Mouse (Mus musculus) myocyte (in vitro differentiated cells): ENCODE measurements at regions not wholly inside any gene's neighbourhood (a gene's known extent, or its start where the extent isn't known, plus 50 kb on each side); places are given as distances from the start of the nearest gene placed in this dataset.

Experiments used
- CEBPB ChIP-seq: IDR thresholded peaks from 2 replicates; pipeline ENCODE4 v1.6.1; 2011; ENCODE audit warnings: mild to moderate bottlenecking, moderate library complexity; ENCODE audit not compliant: poor library complexity, insufficient read depth, severe bottlenecking
- E2F4 ChIP-seq: IDR thresholded peaks from one replicate; pipeline ENCODE4 v1.6.1; 2011; ENCODE audit warnings: mild to moderate bottlenecking, control low read depth, moderate library complexity; ENCODE audit not compliant: insufficient read depth
- MAX ChIP-seq: IDR thresholded peaks from one replicate; pipeline ENCODE4 v1.6.1; 2011; ENCODE audit warnings: low read depth, mild to moderate bottlenecking, control low read depth
- MYOD1 ChIP-seq, 3 experiments: IDR thresholded peaks; one replicate each; pipeline ENCODE4 v1.6.1; 2011; ENCODE audit warnings: control low read depth in 2 of 3, low read depth in 2 of 3, mild to moderate bottlenecking in 2 of 3, moderate library complexity in 1 of 3; ENCODE audit not compliant: insufficient read length in 2 of 3, control insufficient read depth in 1 of 3
- MYOG ChIP-seq, 3 experiments: IDR thresholded peaks; one replicate each; pipeline ENCODE4 v1.6.1; 2011; ENCODE audit warnings: control low read depth in 2 of 3, low read depth in 2 of 3, mild to moderate bottlenecking in 2 of 3; ENCODE audit not compliant: insufficient read length in 2 of 3, control insufficient read depth in 1 of 3, insufficient read depth in 1 of 3
- POLR2A ChIP-seq: IDR thresholded peaks from one replicate; pipeline ENCODE4 v1.6.1; 2011; ENCODE audit warnings: low read depth, mild to moderate bottlenecking, control low read depth, moderate library complexity; ENCODE audit not compliant: insufficient read length
- POLR2AphosphoS2 ChIP-seq: IDR thresholded peaks from one replicate; pipeline ENCODE4 v1.6.1; 2011; ENCODE audit warnings: low read depth, control low read depth; ENCODE audit not compliant: insufficient read length
- REST ChIP-seq: IDR thresholded peaks from one replicate; pipeline ENCODE4 v1.6.1; 2011; ENCODE audit warnings: mild to moderate bottlenecking, control low read depth, moderate library complexity; ENCODE audit not compliant: insufficient read depth, insufficient read length
- SRF ChIP-seq: IDR thresholded peaks from one replicate; pipeline ENCODE4 v1.6.1; 2011; ENCODE audit warnings: low read depth; ENCODE audit not compliant: control insufficient read depth, insufficient read length
- TCF12 ChIP-seq: IDR thresholded peaks from one replicate; pipeline ENCODE4 v1.6.1; 2011; ENCODE audit warnings: mild to moderate bottlenecking, control low read depth; ENCODE audit not compliant: poor library complexity, insufficient read depth, severe bottlenecking
- TCF3 ChIP-seq: IDR thresholded peaks from one replicate; pipeline ENCODE4 v1.6.1; 2011; ENCODE audit warnings: low read depth, control low read depth; ENCODE audit not compliant: insufficient read length
- USF1 ChIP-seq: IDR thresholded peaks from one replicate; pipeline ENCODE4 v1.6.1; 2011; ENCODE audit warnings: low read depth, mild to moderate bottlenecking, control low read depth, moderate library complexity

GRCm38 (mm10) chr16:78637452-78637851 is 60.9 kb upstream of the D16Ertd472e start:
- no peak for TF ChIP-seq POLR2AphosphoS2
- TF ChIP-seq POLR2A, result no peak
- TF ChIP-seq MYOD1 (IDR thresholded peaks at IDR 0.05; ENCODE audit: control insufficient read depth in 1 of 3, insufficient read length in 2 of 3, low read depth in 2 of 3), result no peak
- no peak for TF ChIP-seq CEBPB
- no peak for TF ChIP-seq MAX
- no peak for TF ChIP-seq MYOG (IDR thresholded peaks at IDR 0.05; ENCODE audit: control insufficient read depth in 1 of 3, insufficient read depth in 1 of 3, insufficient read length in 2 of 3, low read depth in 2 of 3)
- TF ChIP-seq TCF12, result no peak
- TF ChIP-seq REST, result no peak
- no peak for TF ChIP-seq SRF
- no peak for TF ChIP-seq E2F4
- TF ChIP-seq USF1, result no peak
- no peak for TF ChIP-seq TCF3
